Mouse (Mus musculus) forelimb bud, embryonic 11.5 days (tissue): ENCODE measurements around the gene 9130409I23Rik.

ENCODE experiments used
- DNase-seq: peaks from one replicate; pipeline ENCODE4 v3.0.0-alpha.2; 2012; ENCODE audit warnings: low read depth, low spot score

The 9130409I23Rik gene

DNA sequence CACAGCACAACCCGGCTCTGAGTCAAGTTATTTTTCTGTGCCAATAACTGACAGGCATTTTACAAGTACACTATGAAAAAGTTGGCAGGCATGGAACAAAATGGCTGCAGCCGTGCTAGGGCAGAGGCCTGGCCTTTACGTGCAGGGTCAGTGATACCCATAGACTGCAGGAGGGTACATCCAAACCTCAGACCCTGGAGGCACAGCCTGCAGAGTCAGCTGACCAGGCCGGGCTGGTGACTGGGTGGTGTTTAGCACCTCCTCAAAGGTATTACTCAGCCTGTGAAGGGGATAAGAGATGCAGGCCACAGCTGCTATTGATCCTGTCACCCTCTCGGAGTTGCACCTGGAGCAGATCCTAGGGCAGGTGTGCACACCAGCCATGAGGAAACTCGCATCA, at the start of gene 9130409I23Rik:
Gene 9130409I23Rik (plus strand): TSS at position 301 of the 400 bp plus-strand sequence.
- no peak for DNase-seq

- DNase-seq: no peak
Measured at GRCm38 (mm10) chr1:181001621-181002020, 49.4 kb upstream of the 9130409I23Rik start.

- no peak for DNase-seq
Measured at GRCm38 (mm10) chr1:181003790-181004189, 47.2 kb upstream of the 9130409I23Rik start.

DNA sequence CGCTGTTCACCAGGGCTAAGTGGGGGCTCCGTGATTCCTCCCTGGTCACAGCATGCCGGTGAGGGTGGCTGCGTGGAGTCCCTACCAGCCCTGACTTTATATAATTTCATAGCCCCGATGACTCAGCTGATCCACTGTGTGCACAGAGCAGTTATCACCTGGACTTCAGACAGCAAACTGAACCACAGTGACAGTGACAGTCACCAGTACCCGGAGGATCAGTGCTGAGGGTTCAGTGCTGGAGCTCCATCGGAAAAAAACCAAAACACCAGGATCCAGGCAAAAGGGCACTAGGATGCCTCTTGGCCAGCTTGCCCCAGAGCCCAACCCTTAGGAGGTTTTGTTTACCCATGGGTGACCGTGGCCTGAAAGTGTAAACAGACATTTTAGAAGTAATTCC, 45.7 kb upstream of the 9130409I23Rik start:
- no peak for DNase-seq

DNA sequence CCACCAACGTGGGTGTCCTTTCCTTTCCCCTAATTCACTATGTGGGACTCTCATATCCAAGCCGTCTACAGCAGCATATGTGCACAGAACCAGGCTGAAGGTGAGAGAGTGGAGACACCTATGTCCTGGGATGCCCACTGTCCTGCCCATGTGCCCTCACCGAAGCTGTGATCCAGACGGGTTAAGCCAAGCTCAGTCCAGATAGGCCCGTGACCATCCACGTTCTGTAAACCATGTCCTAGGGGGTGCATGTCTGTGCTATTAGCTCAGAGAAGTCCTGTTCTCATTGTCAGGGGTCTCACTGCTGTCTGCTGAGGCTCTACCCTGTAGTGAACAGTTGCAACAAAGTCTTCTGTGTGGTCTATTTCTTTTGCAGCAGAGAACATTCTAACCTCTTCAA, 43.2 kb upstream of the 9130409I23Rik start:
- no peak for DNase-seq

- DNase-seq: no peak
Measured at GRCm38 (mm10) chr1:181008266-181008665, 42.8 kb upstream of the 9130409I23Rik start.

GRCm38 (mm10) chr1:181009011-181009590, 41.9 kb upstream of the 9130409I23Rik start:
- no peak for DNase-seq

GRCm38 (mm10) chr1:181009754-181010153, 41.3 kb upstream of the 9130409I23Rik start:
- no peak for DNase-seq

DNA sequence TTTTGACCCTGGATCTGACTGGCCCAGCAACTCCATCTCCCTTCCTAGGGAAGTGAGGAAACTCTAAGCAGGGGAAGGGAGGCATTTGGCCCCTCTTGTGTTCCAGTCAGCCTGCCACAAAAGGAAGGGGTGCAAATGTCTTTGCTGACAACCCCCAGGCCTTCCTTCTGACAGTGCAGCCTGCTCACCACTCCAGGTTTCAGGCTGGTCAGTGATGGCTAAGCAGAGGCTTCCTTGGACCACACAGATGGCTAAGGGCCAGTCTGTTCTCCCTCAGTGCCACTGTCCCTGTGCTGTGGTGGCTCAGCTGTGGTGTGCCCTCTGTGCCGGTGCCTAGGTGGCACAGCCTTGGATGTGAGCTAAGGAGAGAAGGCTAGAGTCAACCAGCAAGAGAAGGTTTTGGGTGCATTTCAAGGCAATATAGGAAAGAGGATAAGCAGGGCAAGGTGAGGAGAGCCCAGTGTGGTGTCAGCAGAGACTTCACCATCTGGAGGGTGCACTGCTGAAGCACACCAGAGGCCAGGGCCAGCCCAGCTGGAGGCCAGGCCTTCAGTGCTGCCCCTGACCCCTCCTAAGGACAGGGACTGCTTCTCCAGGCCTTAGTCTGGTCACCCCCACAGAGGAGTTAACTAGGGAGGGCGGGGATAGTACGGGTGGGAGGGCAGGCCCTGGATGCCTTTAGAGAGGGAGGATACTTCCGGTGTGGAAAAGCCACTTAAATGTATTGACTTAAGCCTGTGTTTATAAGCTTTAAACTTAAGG, 40.7 kb upstream of the 9130409I23Rik start:
- DNase-seq: no peak

GRCm38 (mm10) chr1:181011601-181012000, 39.4 kb upstream of the 9130409I23Rik start:
- DNase-seq: no peak

GRCm38 (mm10) chr1:181012416-181012815, 38.6 kb upstream of the 9130409I23Rik start:
- DNase-seq: no peak

DNA sequence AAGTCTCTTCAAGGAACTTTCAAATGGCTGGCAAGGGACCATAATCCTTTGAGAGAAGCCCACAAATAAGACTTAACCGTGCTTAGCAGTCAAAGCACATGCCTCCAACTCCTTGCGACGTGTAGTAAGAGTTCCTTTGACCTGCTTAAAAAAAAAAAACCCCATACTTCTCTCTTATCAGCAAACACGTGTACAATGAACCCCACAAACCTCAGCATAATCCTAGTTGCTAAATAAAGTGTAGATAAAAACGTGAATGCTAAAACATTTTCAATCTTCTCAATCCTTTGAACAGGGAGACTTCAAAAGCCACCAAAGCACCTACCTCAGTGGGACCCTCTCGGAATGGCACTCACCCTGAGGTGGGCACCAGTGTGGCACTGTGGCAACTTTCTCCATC, 37.6 kb upstream of the 9130409I23Rik start:
- no peak for DNase-seq

- DNase-seq: no peak
Measured at GRCm38 (mm10) chr1:181014731-181015500, 36.1 kb upstream of the 9130409I23Rik start.

DNA sequence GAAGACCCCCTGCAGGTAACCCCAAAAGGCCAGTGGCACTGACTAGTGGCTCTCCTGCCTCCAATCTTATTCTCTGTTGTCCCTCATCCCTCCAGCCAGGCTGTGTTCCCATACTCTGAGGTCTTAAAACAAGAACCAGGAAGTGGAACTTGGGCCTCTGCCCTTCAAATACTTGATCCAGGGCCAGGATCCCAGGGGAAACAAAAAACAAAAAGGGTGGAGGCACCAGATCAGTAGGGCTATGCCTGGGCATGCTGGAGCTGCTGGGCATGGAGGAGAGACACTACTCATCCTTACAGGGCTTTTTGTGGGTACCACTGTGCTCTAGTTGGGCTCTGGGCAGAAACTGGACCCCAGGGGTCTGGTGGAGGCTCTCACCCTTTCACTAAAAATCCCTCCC, 35.5 kb upstream of the 9130409I23Rik start:
- no peak for DNase-seq

GRCm38 (mm10) chr1:181016045-181016444, 35.0 kb upstream of the 9130409I23Rik start:
- no peak for DNase-seq

DNA sequence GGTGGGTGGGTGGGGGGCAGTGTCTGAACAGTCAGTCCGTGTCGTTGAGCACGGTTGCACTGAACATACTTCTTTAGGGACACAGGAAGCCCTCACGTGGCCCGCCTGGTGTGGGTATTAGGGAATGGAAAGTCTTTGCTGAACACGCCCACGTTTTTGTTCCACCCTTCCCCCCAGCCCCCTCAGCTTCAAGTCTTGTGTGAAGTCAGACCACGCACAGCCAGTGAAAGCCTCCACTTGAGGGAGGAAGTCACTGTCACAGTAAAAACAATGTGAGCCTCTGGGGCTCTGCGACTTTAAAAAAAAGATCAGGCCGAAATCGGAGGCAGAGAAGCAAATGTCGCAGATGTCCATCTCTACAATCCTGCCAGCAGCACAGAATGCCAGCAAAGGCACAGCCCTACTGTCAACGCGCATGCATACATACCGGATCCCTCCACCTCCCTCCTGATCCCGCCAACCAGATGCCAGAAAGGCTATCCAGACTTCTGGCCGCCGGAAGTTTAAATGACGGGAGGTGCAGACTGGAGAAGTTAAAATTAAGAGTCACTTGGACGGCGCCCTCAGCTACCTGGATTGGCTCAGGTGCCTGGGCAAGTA, 34.4 kb upstream of the 9130409I23Rik start:
- DNase-seq: peak; percentile 41

DNA sequence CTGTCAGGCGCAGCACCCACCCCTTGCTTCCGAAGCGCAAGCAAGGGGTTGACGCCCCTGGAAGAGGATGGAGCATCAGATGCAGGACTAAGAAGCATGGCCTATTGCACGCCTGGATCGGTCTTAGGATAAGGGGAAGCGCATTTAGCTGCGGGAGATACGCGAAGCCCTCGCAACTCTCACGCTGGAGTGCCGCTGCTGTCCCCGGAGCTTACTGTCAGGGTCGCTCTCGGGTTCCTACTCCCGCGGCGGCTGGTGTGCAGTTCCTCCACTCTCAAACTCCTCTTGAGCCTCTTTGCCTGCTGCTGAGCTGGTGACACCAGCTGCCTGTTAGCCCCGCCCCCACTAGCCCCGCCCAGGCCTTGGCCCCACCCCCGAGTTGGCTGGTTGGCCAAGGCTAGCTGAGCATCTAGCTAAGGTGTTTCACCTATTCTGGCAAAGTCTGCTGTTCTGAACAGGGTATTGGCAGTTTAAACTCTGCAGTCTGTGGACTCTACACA, 33.8 kb upstream of the 9130409I23Rik start:
- peak; percentile 52 for DNase-seq

- DNase-seq: no peak
Measured at GRCm38 (mm10) chr1:181017890-181018420, 33.1 kb upstream of the 9130409I23Rik start.

DNA sequence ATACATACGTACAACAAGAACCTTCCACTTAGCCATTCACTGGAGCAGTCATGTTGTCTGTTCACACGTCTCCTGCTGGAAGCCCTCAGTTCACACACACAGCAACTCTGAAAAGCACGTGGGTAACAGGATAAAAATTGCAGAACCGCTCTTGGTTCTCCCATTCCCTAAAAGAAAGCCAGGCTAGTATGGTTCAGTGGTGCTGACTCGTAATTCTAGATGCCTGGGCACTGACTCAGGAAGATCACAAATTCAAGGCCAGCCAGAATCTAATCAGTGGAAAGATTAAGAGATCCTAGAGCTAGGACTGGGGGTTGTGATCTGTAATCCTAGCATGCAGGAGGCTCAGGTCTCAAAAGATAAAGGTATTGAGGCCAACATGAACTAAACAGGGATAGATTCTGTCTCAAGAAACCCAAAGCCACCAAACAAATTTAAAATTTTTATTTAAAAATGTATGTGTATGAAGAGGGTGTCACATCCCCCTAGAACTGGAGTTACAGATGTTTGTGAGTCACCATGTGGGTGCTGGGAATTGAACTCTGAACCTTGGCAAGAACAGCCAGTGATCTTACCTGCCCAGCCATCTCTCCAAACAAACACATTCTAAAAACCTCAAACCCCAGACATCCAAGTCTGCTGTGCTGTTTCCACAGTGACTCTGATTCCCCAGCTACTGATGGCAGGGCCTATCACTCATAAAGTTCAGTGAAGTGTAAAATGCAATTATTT, 30.1 kb upstream of the 9130409I23Rik start, which contains the start of gene Ephx1:
Gene Ephx1 (minus strand): TSS at position 149 of the 732 bp plus-strand sequence.
- DNase-seq: no peak

DNA sequence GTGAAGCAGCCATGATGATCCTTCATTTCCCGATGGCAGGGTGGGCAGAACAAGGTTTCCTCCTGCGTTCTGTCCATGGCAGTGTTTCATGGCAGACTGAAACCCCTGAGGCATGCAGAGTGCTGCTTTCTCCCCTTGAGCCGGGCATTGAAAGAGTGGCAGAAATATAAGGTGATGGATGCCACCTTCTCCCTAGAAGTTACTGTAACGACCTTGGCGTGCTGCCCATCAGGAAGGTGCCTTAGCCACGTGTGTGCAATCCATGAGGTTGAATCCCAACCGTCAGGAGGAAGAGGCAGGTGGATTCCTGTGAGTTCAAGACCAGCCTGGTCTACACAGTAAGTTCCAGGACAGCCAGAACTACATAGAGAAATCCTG, 29.6 kb upstream of the 9130409I23Rik start:
- no peak for DNase-seq

DNA sequence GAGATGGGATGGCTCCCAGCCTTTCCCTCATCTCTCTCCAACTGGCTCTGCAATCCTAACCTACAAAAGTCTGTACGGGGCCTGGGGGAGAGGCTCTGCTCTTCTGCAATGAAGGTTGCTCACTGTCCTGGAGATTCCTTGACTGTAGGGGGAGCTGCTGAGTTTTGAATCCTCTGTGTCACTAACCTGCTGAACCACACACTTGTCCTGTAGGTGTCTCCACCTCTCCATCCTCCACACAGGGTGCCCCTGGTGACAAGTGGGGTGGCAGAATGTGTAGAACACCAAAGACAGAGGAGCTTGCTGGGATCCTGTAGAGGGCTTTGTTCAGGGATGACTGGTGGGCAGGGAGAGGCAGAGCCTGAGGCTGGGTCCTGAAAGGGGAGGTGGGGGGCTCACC, 28.8 kb upstream of the 9130409I23Rik start:
- peak; percentile 31 for DNase-seq
